Mouse (Mus musculus) brain, embryonic 14.5 days (tissue): ENCODE measurements around the gene Krt18.

Experiments used
- CTCF ChIP-seq: fragments of 200-500 bp; IDR thresholded peaks from 2 replicates; pipeline ENCODE4 v1.5.1; 2012; ENCODE audit warnings: inconsistent platforms, mild to moderate bottlenecking, moderate library complexity, borderline replicate concordance; ENCODE audit not compliant: insufficient read depth, insufficient read length; ENCODE audit errors: extremely low read depth
- POLR2A ChIP-seq: fragments of 200-500 bp; IDR thresholded peaks from 2 replicates; pipeline ENCODE4 v1.6.1; 2012; ENCODE audit warnings: mild to moderate bottlenecking, inconsistent platforms, borderline replicate concordance; ENCODE audit not compliant: poor library complexity, insufficient read depth, insufficient read length, severe bottlenecking; ENCODE audit errors: extremely low read depth

GRCm38 (mm10) chr15:102051920-102052683 lies 24.1 kb downstream of the Krt18 start:
- TF ChIP-seq CTCF: no peak
- TF ChIP-seq POLR2A: no peak
